Mouse (Mus musculus) right cerebral cortex, postnatal 10 days (tissue): ENCODE measurements at regions not wholly inside any gene's neighbourhood (a gene's known extent, or its start where the extent isn't known, plus 50 kb on each side); places are given as distances from the start of the nearest gene placed in this dataset.
A peak's percentile ranks its signal among the peaks of the same experiment; 100 is the strongest.

Experiments used
- DNase-seq, 2 experiments: peaks; one replicate each; pipeline ENCODE4 v3.0.0; 2021; ENCODE audit warnings: low spot score in 2 of 2

DNA sequence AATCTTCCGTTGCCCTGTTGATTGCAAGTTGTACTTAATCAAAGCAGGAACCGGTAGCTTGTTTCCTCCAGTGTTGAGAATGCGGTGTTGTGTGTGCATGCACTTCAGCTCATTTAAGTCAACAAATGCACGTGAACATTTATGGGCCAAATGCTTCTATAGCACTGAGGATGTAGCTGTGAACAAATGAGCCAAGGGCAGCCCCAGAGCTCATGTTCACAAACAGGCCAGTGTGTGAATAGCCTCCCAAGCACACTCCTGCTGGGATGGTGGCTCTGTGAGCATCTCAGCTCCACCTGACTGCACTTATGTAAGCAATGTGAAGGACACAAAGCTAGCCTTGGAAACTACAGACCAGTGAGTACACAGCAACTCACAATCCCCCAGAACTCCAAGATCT, 183.9 kb upstream of the Sox2 start:
- DNase-seq, result no peak

GRCm38 (mm10) chr3:34465040-34465831, 185.0 kb upstream of the Sox2 start:
- DNase-seq, result peak; percentile 40 to 55

- no peak for DNase-seq
Measured at GRCm38 (mm10) chr3:34458766-34459165, 191.4 kb upstream of the Sox2 start.

GRCm38 (mm10) chr3:34457821-34458220, 192.4 kb upstream of the Sox2 start:
- no peak for DNase-seq

- peak; percentile 67 to 68 for DNase-seq
Measured at GRCm38 (mm10) chr3:34456488-34457433, 193.4 kb upstream of the Sox2 start.

GRCm38 (mm10) chr3:34454026-34454624, 196.1 kb upstream of the Sox2 start:
- DNase-seq, result no peak

DNA sequence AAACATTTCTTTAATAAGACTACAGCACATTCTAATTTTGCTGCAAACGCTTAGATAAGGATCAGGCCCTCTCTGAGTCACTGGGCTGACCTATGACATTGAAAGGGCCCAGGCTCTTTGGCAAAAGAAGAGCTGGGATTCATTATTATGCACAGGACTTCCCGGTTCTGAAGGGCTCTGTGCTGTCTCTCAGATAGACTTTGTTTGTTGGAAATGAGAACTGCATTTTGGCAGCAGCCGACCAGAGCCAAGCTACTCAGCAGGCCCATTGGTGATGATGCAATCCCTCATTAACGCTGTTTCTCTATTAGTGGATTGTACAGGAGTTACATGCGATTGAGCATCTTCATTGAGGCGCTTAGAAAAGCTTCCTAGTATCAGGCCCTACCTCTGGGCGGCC, 204.9 kb upstream of the Sox2 start:
- DNase-seq, result peak; percentile 73 to 82

DNA sequence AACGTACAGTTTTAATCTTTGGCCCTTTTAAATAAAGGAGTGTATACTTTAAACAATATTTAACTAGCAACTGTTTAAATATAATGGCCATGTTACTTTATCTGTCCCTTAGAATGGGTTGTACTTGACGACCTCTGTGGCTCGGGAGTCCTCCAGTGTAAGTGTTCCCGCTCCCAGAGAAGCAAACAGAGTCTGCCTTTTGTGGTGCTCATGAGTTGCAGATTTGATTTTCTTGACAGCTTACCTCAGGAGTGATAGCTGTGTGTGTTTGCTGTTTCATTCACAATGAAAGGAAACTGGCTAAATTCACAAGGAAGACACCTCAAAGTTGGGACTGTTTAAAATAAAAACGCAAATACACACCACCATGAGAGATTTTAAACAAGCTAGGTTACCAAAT, 205.4 kb upstream of the Sox2 start:
- DNase-seq, result no peak

DNA sequence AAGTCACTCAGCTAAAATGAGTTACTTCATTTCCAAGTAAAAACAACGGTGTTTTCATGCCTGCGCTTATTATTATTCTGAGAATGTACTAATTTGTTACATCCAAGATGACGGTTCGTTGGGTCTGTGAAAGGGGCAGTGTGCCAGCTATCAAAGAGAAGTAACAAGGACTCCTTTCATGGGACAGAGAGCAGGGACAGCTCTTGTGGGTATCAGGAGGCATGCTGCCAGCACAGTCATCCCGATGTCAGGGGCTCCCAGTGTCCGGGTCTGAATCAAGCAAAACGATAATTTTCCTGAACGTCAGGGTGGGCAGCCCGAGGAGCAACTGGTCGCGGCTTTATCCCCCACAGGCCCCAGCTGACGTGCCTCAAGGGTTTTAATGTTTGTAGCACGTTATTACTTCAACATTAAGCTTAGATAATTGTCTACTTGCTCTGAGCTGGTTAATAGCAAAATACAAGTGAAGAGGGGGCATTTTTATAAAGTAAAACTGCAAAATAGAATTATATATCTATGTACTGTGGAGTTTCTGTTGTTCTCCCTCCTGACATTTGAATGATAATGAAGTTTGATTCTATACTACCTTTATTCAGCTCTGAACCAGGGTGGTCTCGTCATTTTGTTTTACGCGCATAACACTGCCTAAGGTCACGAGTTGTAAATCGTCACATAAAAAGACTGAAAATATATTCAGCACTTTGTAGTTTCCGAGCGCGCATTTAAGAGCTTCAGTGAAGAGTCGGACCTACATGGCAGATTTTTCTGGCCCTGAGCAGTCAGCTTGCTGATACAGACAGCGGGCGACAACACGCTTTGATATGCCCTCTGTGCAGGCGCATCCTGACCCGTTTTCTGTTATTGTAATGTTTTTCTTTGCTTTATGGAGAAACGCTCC, 206.2 kb upstream of the Sox2 start:
- peak; percentile 88 to 92 for DNase-seq

DNA sequence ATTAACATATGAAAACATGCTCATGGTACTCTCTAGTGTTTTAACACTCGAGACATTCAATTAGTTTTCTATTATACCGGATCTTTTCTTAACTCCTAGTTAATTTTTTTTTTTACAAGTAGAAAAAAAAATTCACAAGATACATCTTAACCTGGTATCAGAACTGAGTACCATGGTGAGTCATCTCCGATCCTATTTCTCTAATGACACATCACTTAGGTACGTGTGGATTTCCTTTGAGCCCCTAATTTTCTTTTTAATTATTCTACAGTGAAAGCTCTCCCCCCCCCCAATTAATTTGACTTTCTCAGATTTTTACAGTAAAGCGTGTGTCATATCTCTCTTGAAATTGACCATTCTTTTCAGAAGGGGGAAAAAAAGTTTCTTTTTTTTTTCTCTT, 206.9 kb upstream of the Sox2 start:
- DNase-seq, result no peak

DNA sequence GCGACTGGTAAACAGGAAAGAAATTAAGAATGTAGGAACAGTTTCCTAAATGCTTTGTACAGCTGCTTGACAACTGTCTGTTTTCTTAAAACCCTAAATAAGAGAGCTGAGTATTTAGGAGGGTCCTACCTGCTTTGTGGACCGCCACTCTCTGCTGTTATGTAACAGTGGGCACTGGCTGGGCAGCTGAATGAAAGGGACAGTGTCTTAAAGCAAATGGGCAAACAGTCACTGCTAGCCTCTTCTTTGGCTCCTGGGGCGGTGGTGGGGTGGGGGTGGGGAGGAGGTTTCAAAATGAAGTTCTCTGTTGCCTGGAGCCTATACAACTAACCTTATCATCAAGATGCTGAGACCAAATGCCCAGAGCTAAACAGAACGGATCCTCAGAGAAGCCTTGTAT, 208.4 kb upstream of the Sox2 start:
- DNase-seq, result peak; percentile 41 to 60

GRCm38 (mm10) chr3:34441266-34441665, 208.9 kb upstream of the Sox2 start:
- DNase-seq, result peak; percentile 41 to 70

DNA sequence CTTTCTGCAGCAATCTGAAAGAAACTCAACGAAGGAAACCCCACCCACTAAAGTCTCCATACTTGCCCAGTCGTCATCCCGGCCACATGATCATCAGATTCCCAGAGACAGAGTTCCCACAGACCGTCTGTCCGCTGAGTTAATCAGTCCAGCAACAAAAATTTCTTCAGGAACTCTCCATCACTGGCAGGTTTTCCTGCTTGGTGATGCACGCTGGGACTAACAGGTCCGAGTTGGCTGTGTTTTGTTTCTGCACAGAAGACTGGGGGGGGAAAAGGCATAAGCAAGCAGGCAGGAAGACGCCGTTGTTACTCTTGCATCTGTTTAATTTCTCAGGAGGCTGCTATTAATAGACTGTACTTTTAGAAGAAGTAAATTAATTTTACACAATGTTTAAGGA, 215.3 kb upstream of the Sox2 start:
- no peak for DNase-seq

GRCm38 (mm10) chr3:34427967-34428366, 222.2 kb upstream of the Sox2 start:
- DNase-seq, result no peak

DNA sequence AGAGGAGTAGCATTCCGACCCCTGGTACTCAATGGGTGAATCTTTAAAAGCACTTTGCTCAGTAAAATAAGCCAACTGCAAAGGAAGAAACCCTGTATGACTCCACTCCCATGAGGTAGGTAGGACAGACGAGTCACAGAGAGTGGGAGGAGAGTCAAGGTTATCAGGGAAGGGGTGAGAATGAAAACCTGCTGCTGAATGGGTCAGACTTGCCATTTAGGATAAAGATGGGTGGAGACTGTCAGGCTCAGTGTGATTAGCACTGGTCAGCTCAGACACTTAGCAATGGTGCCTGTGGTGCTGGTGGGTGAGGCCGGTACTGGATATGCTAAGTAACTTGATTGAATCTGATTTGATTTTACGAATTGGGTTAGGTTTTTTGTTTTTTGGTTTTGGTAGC, 222.7 kb upstream of the Sox2 start:
- DNase-seq, result no peak

- DNase-seq, result no peak
Measured at GRCm38 (mm10) chr3:34426955-34427354, 223.2 kb upstream of the Sox2 start.

DNA sequence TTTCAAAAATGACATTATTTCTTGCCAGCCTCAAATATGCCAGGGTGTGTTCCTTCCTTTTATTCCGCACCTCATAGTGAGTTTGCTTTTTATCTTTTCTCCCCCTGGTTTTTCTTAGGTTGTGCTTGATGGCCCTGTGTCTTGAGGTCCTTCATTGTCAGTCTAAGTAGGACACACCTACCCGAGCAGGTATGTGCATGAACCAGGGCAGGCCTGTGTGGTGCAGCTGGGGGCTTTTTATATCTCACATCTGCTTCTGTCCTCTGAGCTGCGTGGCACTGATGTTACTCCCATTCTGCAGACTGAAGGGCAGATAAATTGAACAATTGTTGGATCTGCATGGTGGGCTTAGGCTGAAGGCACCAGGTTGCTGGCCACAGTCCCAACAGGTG, 238.3 kb upstream of the Sox2 start:
- DNase-seq, result no peak

DNA sequence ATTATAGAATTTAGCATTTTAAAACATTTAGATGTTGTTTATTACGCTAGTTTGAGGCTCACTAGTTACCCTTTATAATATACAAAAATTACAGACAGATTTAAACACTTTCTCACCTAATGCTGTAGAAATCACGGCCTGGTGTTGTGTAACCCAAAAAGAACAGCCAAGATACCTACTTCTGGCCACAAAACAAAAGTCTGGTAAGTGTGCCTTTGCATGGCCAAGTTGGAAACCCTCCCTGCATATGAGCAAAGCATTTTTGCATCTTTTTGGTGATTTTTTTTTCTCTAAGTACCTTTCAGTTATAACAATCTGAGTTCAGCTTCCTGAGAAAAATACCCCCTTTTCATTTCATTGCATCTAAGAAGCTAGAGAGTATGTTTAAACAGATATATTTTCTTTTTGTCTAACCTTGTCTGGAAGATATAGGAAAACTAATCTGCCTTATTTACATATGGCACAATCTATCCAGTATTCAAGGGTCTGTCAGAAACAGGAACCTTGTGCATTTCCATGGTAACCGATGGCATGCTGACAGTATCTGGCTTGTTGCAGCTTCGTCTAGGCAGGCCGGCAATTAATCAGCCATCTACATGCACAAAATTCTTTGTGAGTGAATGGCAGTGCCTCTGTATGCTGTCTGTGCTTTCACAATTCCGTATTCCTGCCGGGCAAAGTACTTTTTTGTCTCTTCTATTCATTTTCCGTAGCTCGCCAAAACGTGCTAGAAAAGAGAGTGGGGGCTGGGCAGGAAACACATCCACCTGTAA, 238.9 kb upstream of the Sox2 start:
- peak; percentile 72 to 85 for DNase-seq

- peak; percentile 39 to 44 for DNase-seq
Measured at GRCm38 (mm10) chr3:34403586-34403985, 246.6 kb upstream of the Sox2 start.

- DNase-seq, result no peak
Measured at GRCm38 (mm10) chr3:34391275-34391674, 258.9 kb upstream of the Sox2 start.
